Mouse (Mus musculus): ENCODE results near the gene Rapgef4.

DNA sequence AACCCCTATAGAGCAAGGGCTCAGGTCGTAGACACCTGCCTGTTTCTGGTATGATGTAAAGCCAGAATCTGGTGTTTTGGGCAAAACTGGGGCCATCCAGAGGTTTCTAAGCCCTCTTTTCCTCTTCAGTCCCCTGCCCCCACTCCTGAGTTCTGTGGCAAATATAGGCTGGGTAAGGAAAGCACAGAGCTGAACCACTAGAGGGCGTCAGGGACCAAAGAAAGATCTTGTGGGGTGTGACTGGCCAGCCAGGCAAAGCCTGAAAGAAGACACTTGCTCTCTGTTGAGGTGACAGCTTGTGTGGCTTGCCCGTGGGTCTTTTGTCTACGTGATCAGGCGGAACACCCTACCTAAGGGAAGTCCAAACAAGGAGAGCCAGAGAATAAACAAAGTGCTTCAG is 222.6 kb downstream of the Rapgef4 start:
- TF ChIP-seq CTCF (IDR thresholded peaks at IDR 0.05) (peak; percentile 95), EP300 (IDR thresholded peaks at IDR 0.05) (no peak)

Data from lung, postnatal 0 days (tissue).